Mouse (Mus musculus) left cerebral cortex, postnatal 4 days (tissue): ENCODE measurements around the gene Polr3h. TPM values are rescaled to one million over a fixed set of nuclear protein-coding genes. Genes with fewer than 3 reads are reported as not detected.
A peak's percentile ranks its signal among the peaks of the same experiment; 100 is the strongest.
"Not testable (repeated sequence)": the region's sequence is repeated elsewhere in the genome, so short reads cannot be mapped to it uniquely, and the experiment has no call there.

Experiments used
- DNase-seq: peaks from one replicate; pipeline ENCODE4 v3.0.0-alpha.2; 2022
- intact Hi-C: fragments of 180-260 bp; cut with DNase I; formaldehyde crosslinking; loops from one replicate; pipeline ENCODE4 v1.15.1; 2025
- total RNA-seq, 2 experiments: library from RNA; stranded (reverse); gene quantifications; 2 replicates each; pipeline ENCODE4 v1.2.3; 2021

Polr3h gene
- total RNA-seq: 10 to 100 TPM; 45.7 to 48.1 TPM

- intact Hi-C loops: no loop called here
- DNase-seq: peak; percentile 99
Observed at GRCm38 (mm10) chr15:81925760-81926445, at the start of gene Polr3h. Gene Polr3h (minus strand): TSS chr15:81926240.

GRCm38 (mm10) chr15:81975156-81975555 lies 49.1 kb upstream of the Polr3h start:
- DNase-seq, intact Hi-C loops: not testable (repeated sequence)

- intact Hi-C loops, DNase-seq: not testable (repeated sequence)
Observed at GRCm38 (mm10) chr15:81970498-81970897, 44.5 kb upstream of the Polr3h start.

GRCm38 (mm10) chr15:81969635-81970034 lies 43.6 kb upstream of the Polr3h start:
- DNase-seq, intact Hi-C loops: not testable (repeated sequence)

GRCm38 (mm10) chr15:81969173-81969572 lies 43.1 kb upstream of the Polr3h start:
- no peak for DNase-seq
- intact Hi-C loops: no loop called here

GRCm38 (mm10) chr15:81968447-81968846 lies 42.4 kb upstream of the Polr3h start:
- DNase-seq: no peak
- intact Hi-C loops: no loop called here

- no peak for DNase-seq
Observed at GRCm38 (mm10) chr15:81967821-81968220, 41.8 kb upstream of the Polr3h start.

GRCm38 (mm10) chr15:81966062-81966829 lies 40.2 kb upstream of the Polr3h start:
- no peak for DNase-seq
- intact Hi-C loops: no loop called here

More at GRCm38 (mm10) chr15:81967821-81968220, 41.8 kb upstream of the Polr3h start:
- intact Hi-C loops: no loop called here

GRCm38 (mm10) chr15:81964980-81965545 lies 39.0 kb upstream of the Polr3h start:
- no peak for DNase-seq
- intact Hi-C loops: no loop called here

GRCm38 (mm10) chr15:81964262-81964661 lies 38.2 kb upstream of the Polr3h start:
- intact Hi-C loops: no loop called here
- DNase-seq: no peak

GRCm38 (mm10) chr15:81961078-81961451 lies 35.0 kb upstream of the Polr3h start:
- intact Hi-C loops: no loop called here

GRCm38 (mm10) chr15:81960171-81961077 lies 34.4 kb upstream of the Polr3h start, which contains the start of gene Pmm1:
Gene Pmm1 (minus strand): TSS chr15:81960930.
- intact Hi-C loops: no loop called here
- DNase-seq: peak; percentile 99

More at GRCm38 (mm10) chr15:81961078-81961451, 35.0 kb upstream of the Polr3h start:
- no peak for DNase-seq

GRCm38 (mm10) chr15:81958906-81959305 lies 32.9 kb upstream of the Polr3h start:
- intact Hi-C loops: no loop called here
- DNase-seq: no peak

- DNase-seq: no peak
Observed at GRCm38 (mm10) chr15:81957598-81957997, 31.6 kb upstream of the Polr3h start.

GRCm38 (mm10) chr15:81956457-81956856 lies 30.4 kb upstream of the Polr3h start:
- peak; percentile 55 for DNase-seq
- intact Hi-C loops: no loop called here

More at GRCm38 (mm10) chr15:81957598-81957997, 31.6 kb upstream of the Polr3h start:
- intact Hi-C loops: no loop called here

- intact Hi-C loops: no loop called here
- DNase-seq: no peak
Observed at GRCm38 (mm10) chr15:81955414-81955813, 29.4 kb upstream of the Polr3h start.

- DNase-seq: no peak
- intact Hi-C loops: no loop called here
Observed at GRCm38 (mm10) chr15:81954716-81955115, 28.7 kb upstream of the Polr3h start.

GRCm38 (mm10) chr15:81954151-81954583 lies 28.1 kb upstream of the Polr3h start:
- intact Hi-C loops: no loop called here
- no peak for DNase-seq

GRCm38 (mm10) chr15:81952310-81952709 lies 26.3 kb upstream of the Polr3h start:
- intact Hi-C loops: no loop called here
- DNase-seq: no peak

- intact Hi-C loops: no loop called here
- DNase-seq: no peak
Observed at GRCm38 (mm10) chr15:81951159-81951558, 25.1 kb upstream of the Polr3h start.
